Mouse (Mus musculus) limb, embryonic 14.5 days (tissue): ENCODE measurements around the gene 1700018G05Rik. TPM values are rescaled to one million over a fixed set of nuclear protein-coding genes. Genes with fewer than 3 reads are reported as not detected.
"Not testable (repeated sequence)": the region's sequence is repeated elsewhere in the genome, so short reads cannot be mapped to it uniquely, and the experiment has no call there.

Source experiments
- ATAC-seq: fragments of 200-750 bp; cut with Nextera tagmentation; 2 replicates; pipeline ENCODE4 v1.8.0; 2017; ENCODE audit warnings: low read depth, moderate number of reproducible peaks, moderate TSS enrichment; ENCODE audit not compliant: low FRiP score
- DNase-seq: peaks from one replicate; pipeline ENCODE4 v3.0.0-alpha.2; 2015; ENCODE audit warnings: low spot score
- H3K27ac ChIP-seq: fragments of 300-500 bp; sonication (generic); replicated peaks from 2 replicates; pipeline ENCODE4 v1.5.1; 2014; ENCODE audit warnings: low read depth, mild to moderate bottlenecking, low read length, moderate library complexity, mixed read lengths
- H3K27me3 ChIP-seq: fragments of 300-500 bp; sonication (generic); 2 replicates; pipeline ENCODE4 v1.6.1; 2014; ENCODE audit warnings: low read length, mixed read lengths; ENCODE audit not compliant: control insufficient read depth, insufficient read depth
- H3K36me3 ChIP-seq: fragments of 300-500 bp; sonication (generic); 2 replicates; pipeline ENCODE4 v1.6.1; 2014; ENCODE audit warnings: mild to moderate bottlenecking, low read length, moderate library complexity, mixed read lengths; ENCODE audit not compliant: control insufficient read depth, insufficient read depth
- H3K4me1 ChIP-seq: fragments of 300-500 bp; sonication (generic); 2 replicates; pipeline ENCODE4 v1.6.1; 2014; ENCODE audit warnings: antibody characterized with exemption, low read length, mixed read lengths; ENCODE audit not compliant: control insufficient read depth, insufficient read depth
- H3K4me2 ChIP-seq: fragments of 300-500 bp; sonication (generic); replicated peaks from 2 replicates; pipeline ENCODE4 v1.6.1; 2014; ENCODE audit warnings: low read depth, mild to moderate bottlenecking, low read length, moderate library complexity; ENCODE audit not compliant: severe bottlenecking
- H3K4me3 ChIP-seq: fragments of 300-500 bp; sonication (generic); replicated peaks from 2 replicates; pipeline ENCODE4 v1.5.1; 2014; ENCODE audit warnings: low read length
- H3K9ac ChIP-seq: fragments of 300-500 bp; sonication (generic); 2 replicates; pipeline ENCODE4 v1.6.1; 2014; ENCODE audit warnings: mild to moderate bottlenecking, low read depth, low read length, moderate library complexity; ENCODE audit not compliant: severe bottlenecking
- H3K9me3 ChIP-seq: fragments of 300-500 bp; sonication (generic); 2 replicates; pipeline ENCODE4 v1.6.1; 2016; ENCODE audit warnings: low read length; ENCODE audit not compliant: control insufficient read depth
- POLR2A ChIP-seq: fragments of 200-500 bp; IDR thresholded peaks from 2 replicates; pipeline ENCODE4 v1.8.0; 2012; ENCODE audit warnings: inconsistent platforms, mild to moderate bottlenecking, moderate library complexity, borderline replicate concordance; ENCODE audit not compliant: insufficient read depth, insufficient read length; ENCODE audit errors: extremely low read depth
- WGBS: fragments of 180-500 bp; shearing (Covaris S2); extraction: QIAGEN DNeasy Blood & Tissue Kit; methylation state at CpG from one replicate; pipeline ENCODE4 v1.1.7; 2014; 5-methylcytosine and 5-hydroxymethylcytosine counted together
- polyA plus RNA-seq, 2 experiments: library from polyadenylated mRNA; depleted of rRNA in 1 of 2; stranded (reverse) in 1 of 2; unstranded in 1 of 2; fragments of >200 nt; fragmentation: Nextera tagmentation in 1 of 2; extraction: Ambion mirVana in 1 of 2; gene quantifications; 2 replicates each; pipeline versions ENCODE4 v1.2.1 to v1.2.3; 2012 to 2014

1700018G05Rik gene
- polyA plus RNA-seq, 2 experiments, result not detected

- no peaks in the 10 kb centered on the region for H3K9me3 ChIP-seq
- TF ChIP-seq POLR2A, result no peak
- no peaks in the 10 kb centered on the region for H3K36me3 ChIP-seq
- 28% methylated on average over 31 of the region's 68 CpGs for WGBS
- ATAC-seq (peak; percentile 78), DNase-seq (peak; percentile 11)
- peak overlapping the region; percentile 51 for H3K4me3 ChIP-seq
- H3K9ac ChIP-seq, result peak overlapping the region; percentile 74
- no peak overlapping the region for H3K27ac ChIP-seq
- H3K27me3 ChIP-seq, result peaks cover 5% of the 10 kb centered on the region; the same call in 1 of the 2 replicates
- H3K4me1 ChIP-seq, result no peaks in the 10 kb centered on the region
- H3K4me2 ChIP-seq, result peak overlapping the region; percentile 61
Observed at GRCm38 (mm10) chrX:102933571-102934394, 5.6 kb downstream of the 1700018G05Rik start.

- TF ChIP-seq POLR2A, result no peak
- WGBS, result 45% methylated on average over 8 of the region's 8 CpGs
- DNase-seq (no peak), ATAC-seq (no peak)
- Histone ChIP-seq H3K27ac (no peak overlapping the region), H3K9ac (peak overlapping the region; percentile 74; the same call in 1 of the 2 replicates), H3K9me3 (no peaks in the 10 kb centered on the region), H3K4me1 (no peaks in the 10 kb centered on the region), H3K36me3 (no peaks in the 10 kb centered on the region), H3K27me3 (peaks cover 5% of the 10 kb centered on the region; the same call in 1 of the 2 replicates), H3K4me3 (peak overlapping the region; percentile 51), H3K4me2 (peak overlapping the region; percentile 61)
Observed at GRCm38 (mm10) chrX:102934395-102934764, 6.2 kb downstream of the 1700018G05Rik start.

- no peak overlapping the region for H3K4me2 ChIP-seq
- no peak overlapping the region for H3K27ac ChIP-seq
- peaks cover 5% of the 10 kb centered on the region; the same call in 1 of the 2 replicates for H3K27me3 ChIP-seq
Observed at GRCm38 (mm10) chrX:102936743-102937142, 8.6 kb downstream of the 1700018G05Rik start.

GRCm38 (mm10) chrX:102950136-102950535 lies 22.0 kb downstream of the 1700018G05Rik start:
- H3K9me3 ChIP-seq, H3K4me2 ChIP-seq, H3K27ac ChIP-seq, H3K36me3 ChIP-seq, H3K4me1 ChIP-seq, H3K4me3 ChIP-seq, ATAC-seq, H3K9ac ChIP-seq, H3K27me3 ChIP-seq, DNase-seq: not testable (repeated sequence)
- 87% methylated on average over 11 of the region's 11 CpGs for WGBS

More at GRCm38 (mm10) chrX:102936743-102937142, 8.6 kb downstream of the 1700018G05Rik start:
- Histone ChIP-seq H3K9me3 (no peaks in the 10 kb centered on the region), H3K9ac (no peak overlapping the region), H3K4me3 (no peak overlapping the region), H3K36me3 (no peaks in the 10 kb centered on the region), H3K4me1 (no peaks in the 10 kb centered on the region)
- DNase-seq (no peak), ATAC-seq (no peak)
- 55% methylated on average over 5 of the region's 5 CpGs for WGBS
- no peak for TF ChIP-seq POLR2A

GRCm38 (mm10) chrX:102958917-102959316 lies 30.7 kb downstream of the 1700018G05Rik start:
- H3K36me3 ChIP-seq, result no peaks in the 10 kb centered on the region
- 29% methylated on average over 4 of the region's 4 CpGs for WGBS
- H3K4me3 ChIP-seq, result no peak overlapping the region
- H3K27me3 ChIP-seq, result no peaks in the 10 kb centered on the region
- DNase-seq (no peak), ATAC-seq (no peak)
- H3K9ac ChIP-seq, result no peak overlapping the region
- H3K27ac ChIP-seq, result no peak overlapping the region
- no peaks in the 10 kb centered on the region for H3K9me3 ChIP-seq
- H3K4me2 ChIP-seq, result no peak overlapping the region
- H3K4me1 ChIP-seq, result no peaks in the 10 kb centered on the region
- TF ChIP-seq POLR2A, result no peak
